Comparison of ENCODE assay signal across 8 mouse cellular contexts in the genomic region with DNA sequence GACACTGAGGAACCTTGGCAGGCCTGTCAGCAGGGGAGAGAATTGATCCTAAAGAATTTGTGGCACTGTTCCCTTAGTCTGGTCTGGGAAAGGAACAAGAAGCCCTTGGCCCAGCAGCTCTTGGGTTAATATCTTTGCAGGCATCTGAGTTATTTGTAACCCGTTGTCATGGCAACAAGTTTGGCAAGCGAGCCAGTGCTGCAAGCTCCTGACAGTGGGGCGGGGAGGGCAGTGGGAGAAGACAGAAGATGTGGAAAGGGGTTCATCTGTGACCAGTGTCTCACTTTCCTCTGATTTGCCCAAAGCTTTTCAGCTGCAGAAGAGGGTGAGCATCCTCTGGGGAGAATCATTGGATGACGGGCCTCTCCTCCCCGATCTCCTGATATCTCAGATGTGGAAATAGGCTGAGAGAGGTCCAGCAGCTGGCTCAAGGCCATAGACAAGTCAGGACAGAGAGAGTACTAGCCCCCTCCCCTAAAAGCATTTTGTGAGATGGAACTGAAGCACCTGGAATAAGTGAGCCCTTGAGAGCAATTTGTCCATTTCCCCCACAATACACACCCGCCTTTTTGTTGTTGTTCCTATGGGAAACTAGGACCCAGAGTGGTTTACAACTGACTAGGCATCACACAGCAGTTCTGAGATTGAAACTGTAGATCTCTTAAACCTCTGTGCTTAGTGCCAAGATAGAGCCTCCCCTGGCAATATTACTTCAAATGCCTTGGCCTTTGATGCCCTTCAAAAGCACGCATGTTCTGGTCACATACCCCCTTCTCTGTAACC. TPM values are rescaled to one million over a fixed set of nuclear protein-coding genes. Genes with fewer than 3 reads are reported as not detected.
DNase-seq lines count a peak whose midpoint lies in the region; ATAC-seq and TF ChIP-seq lines count a peak whose summit lies in the region.
"Not testable (repeated sequence)": the region's sequence is repeated elsewhere in the genome, so short reads cannot be mapped to it uniquely, and the experiment has no call there.

No protein-coding gene starts in this region.

- H3K27ac ChIP-seq in hindbrain, embryonic 16.5 days (ENCODE audit: low read depth, low read length); lung, embryonic 14.5 days (ENCODE audit: low read depth); neural tube, embryonic 14.5 days (ENCODE audit: low read depth, low read length): not testable (repeated sequence)

- H3K27me3 ChIP-seq in hindbrain, embryonic 16.5 days (replicated peaks; ENCODE audit: control insufficient read depth, insufficient read depth, low read length) = peaks cover 11% of the 10 kb centered on the region
- not testable (repeated sequence) for H3K27me3 ChIP-seq in lung, embryonic 14.5 days (ENCODE audit: insufficient read depth, low read length); neural tube, embryonic 14.5 days (ENCODE audit: control insufficient read depth, insufficient read depth, low read length)

- not testable (repeated sequence) for H3K4me1 ChIP-seq in hindbrain, embryonic 16.5 days (ENCODE audit: control insufficient read depth, insufficient read depth, low read depth, low read length); lung, embryonic 14.5 days (ENCODE audit: insufficient read depth); neural tube, embryonic 14.5 days (ENCODE audit: control insufficient read depth, insufficient read depth, low read length)

- not testable (repeated sequence) for TF ChIP-seq CTCF in lung, embryonic 14.5 days (IDR thresholded peaks at IDR 0.05; ENCODE audit: low read depth)

- H3K9me3 ChIP-seq in hindbrain, embryonic 16.5 days (ENCODE audit: control insufficient read depth, low read length); lung, embryonic 14.5 days (ENCODE audit: low read depth, low read length); neural tube, embryonic 14.5 days (ENCODE audit: control insufficient read depth, low read length): not testable (repeated sequence)

- not testable (repeated sequence) for H3K4me3 ChIP-seq in hindbrain, embryonic 16.5 days (ENCODE audit: low read length); lung, embryonic 14.5 days (ENCODE audit: low read depth, low read length); neural tube, embryonic 14.5 days (ENCODE audit: low read depth, low read length)

- not testable (repeated sequence) for H3K9ac ChIP-seq in hindbrain, embryonic 16.5 days (ENCODE audit: low read depth, low read length); lung, embryonic 14.5 days; neural tube, embryonic 14.5 days (replicated peaks; ENCODE audit: low read depth, low read length)

- peak overlapping the region; percentile 25 for H3K4me2 ChIP-seq in hindbrain, embryonic 16.5 days (ENCODE audit: low read length)
- H3K4me2 ChIP-seq in lung, embryonic 14.5 days; neural tube, embryonic 14.5 days (ENCODE audit: low read depth, low read length): not testable (repeated sequence)

- H3K36me3 ChIP-seq in hindbrain, embryonic 16.5 days (ENCODE audit: control insufficient read depth, insufficient read depth, low read length); lung, embryonic 14.5 days (ENCODE audit: insufficient read depth); neural tube, embryonic 14.5 days (ENCODE audit: control insufficient read depth, insufficient read depth, low read length): not testable (repeated sequence)

- 31% methylated on average over 7 of the region's 7 CpGs for WGBS in hindbrain, embryonic 16.5 days
- WGBS in lung, embryonic 14.5 days = 21% methylated on average over 6 of the region's 7 CpGs
- WGBS in neural tube, embryonic 14.5 days = 44% methylated on average over 7 of the region's 7 CpGs

- peak; percentile 93 for ATAC-seq in hindbrain, embryonic 16.5 days
- ATAC-seq in lung, embryonic 14.5 days (ENCODE audit: insufficient read depth) = peak; percentile 62
- ATAC-seq in neural tube, embryonic 14.5 days (ENCODE audit: low read depth) = peak; percentile 89

- DNase-seq in adrenal gland, postnatal 25 days = peak; percentile 52
- DNase-seq in embryo, embryonic 11 days = peak; percentile 75
- peak; percentile 58 to 70 for DNase-seq in frontal cortex, postnatal 14 days (ENCODE audit: low spot score in 2 of 2)
- DNase-seq in layer of hippocampus, postnatal 14 days (ENCODE audit: low spot score in 2 of 2) = peak; percentile 70 to 83
- DNase-seq in lung, embryonic 14.5 days = peak; percentile 79
- peak; percentile 38 for DNase-seq in testis, postnatal 10 days (ENCODE audit: low spot score)

RNA-seq across cellular contexts. Expression of gene Iqsec2, which starts 54.0 kb away (rescaled TPM):
- 27.6 and 32.0 TPM in 2 replicates for total RNA-seq in adrenal gland, postnatal 25 days (2021)
- polyA plus RNA-seq in hindbrain, embryonic 16.5 days (2015; fragmentation: Nextera tagmentation; extraction: Ambion mirVana) = 6.8 and 8.6 TPM in 2 replicates
- total RNA-seq in layer of hippocampus, postnatal 14 days (2021) = 100 to 1,000 TPM; 135 to 143 TPM
- 3.8 and 4.2 TPM in 2 replicates for polyA plus RNA-seq in lung, embryonic 14.5 days (2014; fragmentation: Nextera tagmentation; extraction: Ambion mirVana)
- 10.5 and 10.7 TPM in 2 replicates for polyA plus RNA-seq in neural tube, embryonic 14.5 days (2014; fragmentation: Nextera tagmentation; extraction: Ambion mirVana)
